Mouse (Mus musculus): ENCODE measurements at regions not wholly inside any gene's neighbourhood (a gene's known extent, or its start where the extent isn't known, plus 50 kb on each side); places are given as distances from the start of the nearest gene placed in this dataset.

GRCm38 (mm10) chr16:76442635-76443034 is 69.0 kb upstream of the Nrip1 start:
- no peak for ATAC-seq (ENCODE audit: insufficient number of reproducible peaks, insufficient read depth, low FRiP score, low read depth)
- no peak overlapping the region for H3K4me2 ChIP-seq (ENCODE audit: low read length)
- 86% methylated on average over 2 of the region's 2 CpGs for WGBS
- H3K9me3 ChIP-seq (ENCODE audit: control insufficient read depth, low read length): no peaks in the 10 kb centered on the region
- no peak overlapping the region for H3K4me3 ChIP-seq (ENCODE audit: control insufficient read depth in 1 of 2, insufficient read depth in 1 of 2, low read depth in 1 of 2, low read length in 2 of 2)
- no peak overlapping the region for H3K9ac ChIP-seq (ENCODE audit: low read length)
- H3K36me3 ChIP-seq (ENCODE audit: control insufficient read depth, insufficient read depth, low read length): no peaks in the 10 kb centered on the region
- H3K27me3 ChIP-seq (ENCODE audit: control insufficient read depth, insufficient read depth, low read length): no peaks in the 10 kb centered on the region
- no peak overlapping the region for H3K27ac ChIP-seq (replicated peaks in 1 of 2; ENCODE audit: control insufficient read depth in 1 of 2, insufficient read depth in 1 of 2, low read depth in 2 of 2, low read length in 2 of 2)
- H3K4me1 ChIP-seq (ENCODE audit: control insufficient read depth in 2 of 2, insufficient read depth in 2 of 2, low read length in 2 of 2): 0 out of 4 replicates have a peak, but pooled peaks cover 0 to 3% of the 10 kb centered on the region in 2 experiments

DNA sequence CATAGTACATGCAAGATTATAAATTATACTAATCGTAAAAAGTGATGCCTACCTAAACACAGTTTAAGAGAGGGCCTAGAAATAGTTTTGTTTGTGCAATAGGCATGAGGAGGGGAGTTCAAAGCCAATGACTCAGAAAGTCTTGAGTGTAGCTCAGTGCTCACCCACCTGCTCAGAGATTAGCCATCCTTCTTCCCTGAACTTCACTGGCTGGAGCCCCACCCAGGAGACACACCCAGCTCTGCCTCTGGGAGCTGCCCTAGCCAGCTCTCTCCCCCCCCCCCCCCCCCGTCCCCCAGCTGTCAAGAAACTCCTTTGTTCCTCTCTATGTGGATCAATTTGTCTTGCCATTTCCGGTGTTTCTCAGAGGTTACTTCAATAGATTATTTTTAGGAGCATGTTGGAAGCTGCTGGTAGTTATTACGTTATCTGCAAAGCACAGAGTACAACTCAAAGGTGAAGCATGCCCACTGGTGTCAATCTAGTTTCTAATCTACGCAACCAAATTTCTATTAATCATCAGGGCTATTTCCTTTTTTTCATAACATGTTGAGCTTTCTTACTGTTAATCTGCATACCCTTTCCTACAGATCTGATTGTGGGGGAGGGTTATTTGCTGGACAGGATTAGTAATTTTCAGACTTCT is 68.3 kb upstream of the Nrip1 start:
- no peak overlapping the region for H3K4me2 ChIP-seq (ENCODE audit: low read length)
- WGBS: 51% methylated on average over 5 of the region's 5 CpGs
- ATAC-seq (ENCODE audit: insufficient number of reproducible peaks, insufficient read depth, low FRiP score, low read depth): no peak
- H3K9me3 ChIP-seq (ENCODE audit: control insufficient read depth, low read length): no peaks in the 10 kb centered on the region
- H3K27ac ChIP-seq (replicated peaks in 1 of 2; ENCODE audit: control insufficient read depth in 1 of 2, insufficient read depth in 1 of 2, low read depth in 2 of 2, low read length in 2 of 2): no peak overlapping the region
- H3K4me3 ChIP-seq (ENCODE audit: control insufficient read depth in 1 of 2, insufficient read depth in 1 of 2, low read depth in 1 of 2, low read length in 2 of 2): no peak overlapping the region
- no peaks in the 10 kb centered on the region for H3K36me3 ChIP-seq (ENCODE audit: control insufficient read depth, insufficient read depth, low read length)
- no peak overlapping the region for H3K9ac ChIP-seq (ENCODE audit: low read length)
- 0 out of 4 replicates have a peak, but pooled peaks cover 0 to 3% of the 10 kb centered on the region in 2 experiments for H3K4me1 ChIP-seq (ENCODE audit: control insufficient read depth in 2 of 2, insufficient read depth in 2 of 2, low read length in 2 of 2)
- no peaks in the 10 kb centered on the region for H3K27me3 ChIP-seq (ENCODE audit: control insufficient read depth, insufficient read depth, low read length)

- H3K4me3 ChIP-seq (ENCODE audit: control insufficient read depth in 1 of 2, insufficient read depth in 1 of 2, low read depth in 1 of 2, low read length in 2 of 2): no peak overlapping the region
- H3K27ac ChIP-seq (replicated peaks in 1 of 2; ENCODE audit: control insufficient read depth in 1 of 2, insufficient read depth in 1 of 2, low read depth in 2 of 2, low read length in 2 of 2): no peak overlapping the region
- H3K4me2 ChIP-seq (ENCODE audit: low read length): no peak overlapping the region
- 65% methylated on average over 3 of the region's 3 CpGs for WGBS
- 0 out of 4 replicates have a peak, but pooled peaks cover 0 to 3% of the 10 kb centered on the region in 2 experiments for H3K4me1 ChIP-seq (ENCODE audit: control insufficient read depth in 2 of 2, insufficient read depth in 2 of 2, low read length in 2 of 2)
- no peaks in the 10 kb centered on the region for H3K36me3 ChIP-seq (ENCODE audit: control insufficient read depth, insufficient read depth, low read length)
- H3K9me3 ChIP-seq (ENCODE audit: control insufficient read depth, low read length): no peaks in the 10 kb centered on the region
- no peaks in the 10 kb centered on the region for H3K27me3 ChIP-seq (ENCODE audit: control insufficient read depth, insufficient read depth, low read length)
- H3K9ac ChIP-seq (ENCODE audit: low read length): no peak overlapping the region
- no peak for ATAC-seq (ENCODE audit: insufficient number of reproducible peaks, insufficient read depth, low FRiP score, low read depth)
These were observed 64.7 kb upstream of the Nrip1 start for GRCm38 (mm10) chr16:76438093-76438883.

DNA sequence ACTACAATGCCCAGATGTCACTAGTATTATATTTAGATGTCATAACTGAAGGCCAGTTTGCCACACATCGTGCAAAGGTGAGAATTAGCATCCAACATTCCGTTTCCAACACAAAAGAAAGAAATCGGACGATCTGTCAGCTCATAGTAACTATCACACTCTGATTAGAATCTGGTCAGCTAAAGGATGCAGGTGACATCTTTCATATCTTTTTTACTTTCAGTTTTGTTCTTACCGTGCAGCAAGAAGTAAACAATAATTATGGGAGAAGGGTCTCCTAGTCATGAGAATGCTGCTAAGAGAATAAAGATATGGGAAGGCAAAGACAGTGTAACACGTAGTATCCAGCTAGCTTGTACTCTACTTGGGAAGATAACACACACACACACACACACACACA is 62.7 kb upstream of the Nrip1 start:
- H3K4me3 ChIP-seq (ENCODE audit: control insufficient read depth in 1 of 2, insufficient read depth in 1 of 2, low read depth in 1 of 2, low read length in 2 of 2): no peak overlapping the region
- H3K36me3 ChIP-seq (ENCODE audit: control insufficient read depth, insufficient read depth, low read length): no peaks in the 10 kb centered on the region
- H3K4me2 ChIP-seq (ENCODE audit: low read length): no peak overlapping the region
- no peak for ATAC-seq (ENCODE audit: insufficient number of reproducible peaks, insufficient read depth, low FRiP score, low read depth)
- no peaks in the 10 kb centered on the region for H3K9me3 ChIP-seq (ENCODE audit: control insufficient read depth, low read length)
- 92% methylated on average over 6 of the region's 6 CpGs for WGBS
- H3K27me3 ChIP-seq (ENCODE audit: control insufficient read depth, insufficient read depth, low read length): no peaks in the 10 kb centered on the region
- no peak overlapping the region for H3K27ac ChIP-seq (replicated peaks in 1 of 2; ENCODE audit: control insufficient read depth in 1 of 2, insufficient read depth in 1 of 2, low read depth in 2 of 2, low read length in 2 of 2)
- H3K4me1 ChIP-seq (ENCODE audit: control insufficient read depth in 2 of 2, insufficient read depth in 2 of 2, low read length in 2 of 2): no peaks in the 10 kb centered on the region
- no peak overlapping the region for H3K9ac ChIP-seq (ENCODE audit: low read length)

GRCm38 (mm10) chr16:76433076-76433825 is 59.6 kb upstream of the Nrip1 start:
- WGBS: 90% methylated on average over 24 of the region's 24 CpGs
- no peaks in the 10 kb centered on the region for H3K27me3 ChIP-seq (ENCODE audit: control insufficient read depth, insufficient read depth, low read length)
- H3K4me2 ChIP-seq (ENCODE audit: low read length): no peak overlapping the region
- no peak overlapping the region for H3K4me3 ChIP-seq (ENCODE audit: control insufficient read depth in 1 of 2, insufficient read depth in 1 of 2, low read depth in 1 of 2, low read length in 2 of 2)
- H3K27ac ChIP-seq (replicated peaks in 1 of 2; ENCODE audit: control insufficient read depth in 1 of 2, insufficient read depth in 1 of 2, low read depth in 2 of 2, low read length in 2 of 2): no peak overlapping the region
- no peak overlapping the region for H3K9ac ChIP-seq (ENCODE audit: low read length)
- H3K9me3 ChIP-seq (ENCODE audit: control insufficient read depth, low read length): no peaks in the 10 kb centered on the region
- no peak for ATAC-seq (ENCODE audit: insufficient number of reproducible peaks, insufficient read depth, low FRiP score, low read depth)
- H3K4me1 ChIP-seq (ENCODE audit: control insufficient read depth in 2 of 2, insufficient read depth in 2 of 2, low read length in 2 of 2): no peaks in the 10 kb centered on the region
- no peaks in the 10 kb centered on the region for H3K36me3 ChIP-seq (ENCODE audit: control insufficient read depth, insufficient read depth, low read length)

DNA sequence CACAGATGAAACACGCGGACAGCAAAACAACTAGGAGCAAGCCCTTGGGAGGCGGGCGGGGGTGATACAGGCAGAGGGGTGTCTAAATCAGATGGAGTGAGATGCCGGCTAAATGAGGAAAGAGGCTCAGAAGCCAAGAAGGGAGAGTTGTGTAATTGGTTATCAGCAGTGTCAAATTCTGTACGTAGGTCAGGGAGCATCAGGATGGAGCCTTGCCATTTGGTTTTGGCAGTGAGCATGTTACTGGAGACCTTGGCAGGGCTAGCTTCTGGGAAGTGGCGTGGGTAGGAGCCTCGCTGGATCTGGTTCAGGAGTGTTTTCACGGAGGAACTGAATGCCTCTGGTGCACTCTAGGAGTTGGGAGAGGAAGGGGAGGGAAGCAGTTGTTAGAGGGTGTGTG is 58.7 kb upstream of the Nrip1 start:
- Histone ChIP-seq H3K27ac (replicated peaks in 1 of 2; ENCODE audit: control insufficient read depth in 1 of 2, insufficient read depth in 1 of 2, low read depth in 2 of 2, low read length in 2 of 2) (no peak overlapping the region), H3K27me3 (ENCODE audit: control insufficient read depth, insufficient read depth, low read length) (no peaks in the 10 kb centered on the region), H3K9ac (ENCODE audit: low read length) (no peak overlapping the region), H3K4me1 (ENCODE audit: control insufficient read depth in 2 of 2, insufficient read depth in 2 of 2, low read length in 2 of 2) (no peaks in the 10 kb centered on the region), H3K36me3 (ENCODE audit: control insufficient read depth, insufficient read depth, low read length) (no peaks in the 10 kb centered on the region), H3K4me3 (ENCODE audit: control insufficient read depth in 1 of 2, insufficient read depth in 1 of 2, low read depth in 1 of 2, low read length in 2 of 2) (no peak overlapping the region), H3K9me3 (ENCODE audit: control insufficient read depth, low read length) (no peaks in the 10 kb centered on the region), H3K4me2 (ENCODE audit: low read length) (no peak overlapping the region)
- 63% methylated on average over 9 of the region's 9 CpGs for WGBS
- no peak for ATAC-seq (ENCODE audit: insufficient number of reproducible peaks, insufficient read depth, low FRiP score, low read depth)

DNA sequence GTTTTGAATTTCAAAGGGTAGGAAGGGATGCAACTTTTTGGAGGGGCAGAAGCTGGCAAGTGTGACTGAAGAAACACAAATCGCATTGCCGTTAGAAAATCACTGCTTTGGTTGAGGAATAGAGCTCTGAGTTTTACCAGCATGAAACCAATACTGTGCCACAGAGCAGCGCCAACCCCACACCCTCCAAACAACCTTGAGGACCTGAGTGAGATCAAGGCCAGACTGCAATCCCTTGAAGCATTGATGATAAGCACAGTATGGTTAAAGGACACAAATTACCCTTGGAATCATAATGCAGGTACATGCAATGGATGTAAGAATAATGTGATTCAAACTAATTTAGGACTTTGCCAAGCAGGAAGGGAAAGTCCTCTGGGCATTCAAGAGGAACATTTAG is 55.5 kb upstream of the Nrip1 start:
- no peak overlapping the region for H3K9ac ChIP-seq (ENCODE audit: low read length)
- WGBS: 91% methylated on average over 3 of the region's 3 CpGs
- no peak overlapping the region for H3K27ac ChIP-seq (replicated peaks in 1 of 2; ENCODE audit: control insufficient read depth in 1 of 2, insufficient read depth in 1 of 2, low read depth in 2 of 2, low read length in 2 of 2)
- no peaks in the 10 kb centered on the region for H3K9me3 ChIP-seq (ENCODE audit: control insufficient read depth, low read length)
- ATAC-seq (ENCODE audit: insufficient number of reproducible peaks, insufficient read depth, low FRiP score, low read depth): no peak
- no peaks in the 10 kb centered on the region for H3K36me3 ChIP-seq (ENCODE audit: control insufficient read depth, insufficient read depth, low read length)
- no peaks in the 10 kb centered on the region for H3K4me1 ChIP-seq (ENCODE audit: control insufficient read depth in 2 of 2, insufficient read depth in 2 of 2, low read length in 2 of 2)
- no peak overlapping the region for H3K4me3 ChIP-seq (ENCODE audit: control insufficient read depth in 1 of 2, insufficient read depth in 1 of 2, low read depth in 1 of 2, low read length in 2 of 2)
- no peak overlapping the region for H3K4me2 ChIP-seq (ENCODE audit: low read length)
- H3K27me3 ChIP-seq (ENCODE audit: control insufficient read depth, insufficient read depth, low read length): no peaks in the 10 kb centered on the region

Measured in heart, embryonic 14.5 days (tissue).